Mouse (Mus musculus): Measurements from ENCODE around the gene Phf20. TPM values are rescaled to one million over a fixed set of nuclear protein-coding genes. Genes with fewer than 3 reads are reported as not detected.

Gene Phf20
- total RNA-seq, 2 experiments from 2014 or later: 93.5 to 101 TPM

- DNase-seq: no peak
- intact Hi-C loops (cut with DNase I): no loop called here
Observed at GRCm38 (mm10) chr2:156260968-156261367, 64.7 kb downstream of the Phf20 start.

- intact Hi-C loops (cut with DNase I): no loop called here
- no peak for DNase-seq
Observed at GRCm38 (mm10) chr2:156263204-156263893, 67.1 kb downstream of the Phf20 start.

GRCm38 (mm10) chr2:156267636-156268035 lies 71.4 kb downstream of the Phf20 start:
- no peak for DNase-seq
- intact Hi-C loops (cut with DNase I): no loop called here

GRCm38 (mm10) chr2:156272553-156272952 lies 76.3 kb downstream of the Phf20 start:
- intact Hi-C loops (cut with DNase I): loop anchor here (10.0 kb wide), 1 partner anchor 88 kb away; the partner anchor contains the start of gene Rbm39
- DNase-seq: no peak

GRCm38 (mm10) chr2:156278226-156279017 lies 82.2 kb downstream of the Phf20 start:
- DNase-seq: peak; percentile 77
- intact Hi-C loops (cut with DNase I): loop anchor here (10.0 kb wide), 1 partner anchor 94 kb away; the partner anchor contains the start of gene Rbm39

- DNase-seq: peak; percentile 17
- intact Hi-C loops (cut with DNase I): no loop called here
Observed at GRCm38 (mm10) chr2:156281227-156281626, 85.0 kb downstream of the Phf20 start.

- intact Hi-C loops (cut with DNase I): no loop called here
- DNase-seq: no peak
Observed at GRCm38 (mm10) chr2:156285161-156285560, 88.9 kb downstream of the Phf20 start.

GRCm38 (mm10) chr2:156286733-156287132 lies 90.5 kb downstream of the Phf20 start:
- intact Hi-C loops (cut with DNase I): no loop called here
- DNase-seq: no peak

GRCm38 (mm10) chr2:156288222-156288621 lies 92.0 kb downstream of the Phf20 start:
- DNase-seq: no peak
- intact Hi-C loops (cut with DNase I): no loop called here

GRCm38 (mm10) chr2:156289552-156290160 lies 93.4 kb downstream of the Phf20 start:
- intact Hi-C loops (cut with DNase I): no loop called here
- peak; percentile 10 for DNase-seq

GRCm38 (mm10) chr2:156291998-156292397 lies 95.7 kb downstream of the Phf20 start:
- no peak for DNase-seq
- intact Hi-C loops (cut with DNase I): no loop called here

- intact Hi-C loops (cut with DNase I): no loop called here
- DNase-seq: no peak
Observed at GRCm38 (mm10) chr2:156295601-156296063, 99.4 kb downstream of the Phf20 start.

- no peak for DNase-seq
- intact Hi-C loops (cut with DNase I): no loop called here
Observed at GRCm38 (mm10) chr2:156296190-156296589, 99.9 kb downstream of the Phf20 start.

- intact Hi-C loops (cut with DNase I): no loop called here
- DNase-seq: no peak
Observed at GRCm38 (mm10) chr2:156297653-156298052, 101.4 kb downstream of the Phf20 start.

GRCm38 (mm10) chr2:156298458-156298857 lies 102.2 kb downstream of the Phf20 start:
- intact Hi-C loops (cut with DNase I): no loop called here
- DNase-seq: no peak

- DNase-seq: no peak
- intact Hi-C loops (cut with DNase I): no loop called here
Observed at GRCm38 (mm10) chr2:156302063-156302462, 105.8 kb downstream of the Phf20 start.

- peak; percentile 15 for DNase-seq
- intact Hi-C loops (cut with DNase I): no loop called here
Observed at GRCm38 (mm10) chr2:156304351-156304750, 108.1 kb downstream of the Phf20 start.

GRCm38 (mm10) chr2:156305818-156306217 lies 109.6 kb downstream of the Phf20 start:
- DNase-seq: no peak
- intact Hi-C loops (cut with DNase I): no loop called here

- intact Hi-C loops (cut with DNase I): no loop called here
- peak; percentile 32 for DNase-seq
Observed at GRCm38 (mm10) chr2:156307261-156307660, 111.0 kb downstream of the Phf20 start.

- intact Hi-C loops (cut with DNase I): no loop called here
- DNase-seq: no peak
Observed at GRCm38 (mm10) chr2:156309948-156310347, 113.7 kb downstream of the Phf20 start.

- no peak for DNase-seq
- intact Hi-C loops (cut with DNase I): no loop called here
Observed at GRCm38 (mm10) chr2:156310455-156310854, 114.2 kb downstream of the Phf20 start.

Data from left cerebral cortex, postnatal 4 days (tissue).